Mouse (Mus musculus): Measurements from ENCODE around the gene Bglap2. TPM values are rescaled to one million over a fixed set of nuclear protein-coding genes. Genes with fewer than 3 reads are reported as not detected.
"Not testable (repeated sequence)": the region's sequence is repeated elsewhere in the genome, so short reads cannot be mapped to it uniquely, and the experiment has no call there.

Bglap2 gene
- polyA plus RNA-seq, 1 experiment: 3.8 TPM

- WGBS: 96% methylated on average over 7 of the region's 7 CpGs
- H3K27ac ChIP-seq (ENCODE audit: control insufficient read depth, insufficient read depth, low read length); DNase-seq; H3K36me3 ChIP-seq (ENCODE audit: control insufficient read depth, insufficient read depth, low read length); H3K4me3 ChIP-seq (ENCODE audit: control insufficient read depth, insufficient read depth, low read length); H3K27me3 ChIP-seq (ENCODE audit: control insufficient read depth, insufficient read depth, low read length): not testable (repeated sequence)
- H3K4me1 ChIP-seq (replicated peaks; ENCODE audit: control insufficient read depth, insufficient read depth, low read length): peaks cover 12% of the 10 kb centered on the region
These were observed 10.0 kb downstream of the Bglap2 start for GRCm38 (mm10) chr3:88368511-88368910.

GRCm38 (mm10) chr3:88367517-88367916 lies 11.0 kb downstream of the Bglap2 start:
- peaks cover 12% of the 10 kb centered on the region for H3K4me1 ChIP-seq (replicated peaks; ENCODE audit: control insufficient read depth, insufficient read depth, low read length)
- H3K27ac ChIP-seq (ENCODE audit: control insufficient read depth, insufficient read depth, low read length); H3K4me3 ChIP-seq (ENCODE audit: control insufficient read depth, insufficient read depth, low read length); H3K36me3 ChIP-seq (ENCODE audit: control insufficient read depth, insufficient read depth, low read length); DNase-seq; H3K27me3 ChIP-seq (ENCODE audit: control insufficient read depth, insufficient read depth, low read length): not testable (repeated sequence)
- WGBS: 81% methylated on average over 3 of the region's 7 CpGs

GRCm38 (mm10) chr3:88366830-88367428 lies 11.6 kb downstream of the Bglap2 start:
- Histone ChIP-seq H3K4me1 (replicated peaks; ENCODE audit: control insufficient read depth, insufficient read depth, low read length) (peaks cover 12% of the 10 kb centered on the region), H3K4me3 (ENCODE audit: control insufficient read depth, insufficient read depth, low read length) (peak overlapping the region; percentile 52), H3K27ac (ENCODE audit: control insufficient read depth, insufficient read depth, low read length) (peak overlapping the region; percentile 76; the same call in 1 of the 2 replicates)
- H3K27me3 ChIP-seq (ENCODE audit: control insufficient read depth, insufficient read depth, low read length); H3K36me3 ChIP-seq (ENCODE audit: control insufficient read depth, insufficient read depth, low read length): not testable (repeated sequence)
- DNase-seq: peak; percentile 78
- TF ChIP-seq POLR2A (IDR thresholded peaks at IDR 0.05; ENCODE audit: control insufficient read depth, extremely low read depth, insufficient read depth, low read length, poor library complexity): 0 out of 2 replicates have a peak, but pooled peaks have one; percentile 22
- 7% methylated on average over 22 of the region's 22 CpGs for WGBS

- DNase-seq: no peak
- H3K4me1 ChIP-seq (replicated peaks; ENCODE audit: control insufficient read depth, insufficient read depth, low read length): peaks cover 22% of the 10 kb centered on the region
- H3K27me3 ChIP-seq (ENCODE audit: control insufficient read depth, insufficient read depth, low read length): no peaks in the 10 kb centered on the region
- WGBS: 56% methylated on average over 34 of the region's 34 CpGs
- H3K36me3 ChIP-seq (ENCODE audit: control insufficient read depth, insufficient read depth, low read length): no peaks in the 10 kb centered on the region; the same call in 1 of the 2 replicates
- no peak overlapping the region for H3K4me3 ChIP-seq (ENCODE audit: control insufficient read depth, insufficient read depth, low read length)
- H3K27ac ChIP-seq (ENCODE audit: control insufficient read depth, insufficient read depth, low read length): no peak overlapping the region
- TF ChIP-seq POLR2A (IDR thresholded peaks at IDR 0.05; ENCODE audit: control insufficient read depth, extremely low read depth, insufficient read depth, low read length, poor library complexity) (no peak), CTCF (IDR thresholded peaks at IDR 0.05; ENCODE audit: borderline replicate concordance, control insufficient read depth, extremely low read depth, insufficient read depth, low read length, poor library complexity) (0 out of 2 replicates have a peak, but pooled peaks have one; percentile 16)
These were observed 12.7 kb downstream of the Bglap2 start for GRCm38 (mm10) chr3:88365705-88366361.

- peaks cover 27% of the 10 kb centered on the region for H3K4me1 ChIP-seq (replicated peaks; ENCODE audit: control insufficient read depth, insufficient read depth, low read length)
These were observed 14.2 kb downstream of the Bglap2 start, which contains the start of gene Paqr6 for GRCm38 (mm10) chr3:88364337-88364736. Paqr6 (plus strand) TSS chr3:88364584.

GRCm38 (mm10) chr3:88363700-88364099 lies 14.8 kb downstream of the Bglap2 start:
- Histone ChIP-seq H3K36me3 (ENCODE audit: control insufficient read depth, insufficient read depth, low read length) (peaks cover 11% of the 10 kb centered on the region), H3K27me3 (ENCODE audit: control insufficient read depth, insufficient read depth, low read length) (no peaks in the 10 kb centered on the region), H3K27ac (ENCODE audit: control insufficient read depth, insufficient read depth, low read length) (no peak overlapping the region), H3K4me1 (replicated peaks; ENCODE audit: control insufficient read depth, insufficient read depth, low read length) (peaks cover 27% of the 10 kb centered on the region), H3K4me3 (ENCODE audit: control insufficient read depth, insufficient read depth, low read length) (no peak overlapping the region)
- DNase-seq: no peak
- 72% methylated on average over 4 of the region's 4 CpGs for WGBS
- TF ChIP-seq POLR2A (IDR thresholded peaks at IDR 0.05; ENCODE audit: control insufficient read depth, extremely low read depth, insufficient read depth, low read length, poor library complexity) (no peak), CTCF (IDR thresholded peaks at IDR 0.05; ENCODE audit: borderline replicate concordance, control insufficient read depth, extremely low read depth, insufficient read depth, low read length, poor library complexity) (no peak)

More at GRCm38 (mm10) chr3:88364337-88364736, 14.2 kb downstream of the Bglap2 start, which contains the start of gene Paqr6:
- Histone ChIP-seq H3K4me3 (ENCODE audit: control insufficient read depth, insufficient read depth, low read length) (no peak within 1 kb of the TSS), H3K36me3 (ENCODE audit: control insufficient read depth, insufficient read depth, low read length) (peaks cover 5% of the 10 kb centered on the region), H3K27me3 (ENCODE audit: control insufficient read depth, insufficient read depth, low read length) (no peaks in the 10 kb centered on the region), H3K27ac (ENCODE audit: control insufficient read depth, insufficient read depth, low read length) (no peak within 1 kb of the TSS)
- TF ChIP-seq POLR2A (IDR thresholded peaks at IDR 0.05; ENCODE audit: control insufficient read depth, extremely low read depth, insufficient read depth, low read length, poor library complexity) (no peak), CTCF (IDR thresholded peaks at IDR 0.05; ENCODE audit: borderline replicate concordance, control insufficient read depth, extremely low read depth, insufficient read depth, low read length, poor library complexity) (no peak)
- WGBS: 80% methylated on average over 16 of the region's 16 CpGs
- DNase-seq: no peak
